Mouse (Mus musculus) CH12.LX (cell line): Measurements from ENCODE around the gene Aspscr1. TPM values are rescaled to one million over a fixed set of nuclear protein-coding genes. Genes with fewer than 3 reads are reported as not detected.

Experiments used
- DNase-seq: peaks from one replicate; pipeline ENCODE4 v3.0.0-alpha.2; 2013; ENCODE audit errors: extremely low read depth
- H3K27ac ChIP-seq: 2 replicates; pipeline ENCODE4 v1.5.1; 2012; ENCODE audit warnings: low read depth, mild to moderate bottlenecking, control low read depth, moderate library complexity; ENCODE audit not compliant: insufficient read depth
- H3K27me3 ChIP-seq: replicated peaks from 2 replicates; pipeline ENCODE3; 2012; ENCODE audit warnings: inconsistent platforms
- H3K36me3 ChIP-seq, 2 experiments: replicated peaks in 1 of 2; 2 replicates each; pipeline versions ENCODE3 to v1.6.1; 2012; ENCODE audit warnings: inconsistent platforms in 1 of 2, low read length in 1 of 2, mild to moderate bottlenecking in 1 of 2, mixed read lengths in 1 of 2, moderate library complexity in 1 of 2; ENCODE audit not compliant: control insufficient read depth in 1 of 2, insufficient read depth in 1 of 2
- H3K4me1 ChIP-seq, 2 experiments: 2 replicates each; pipeline ENCODE4 v1.6.1; 2012; ENCODE audit warnings: inconsistent platforms in 1 of 2, moderate library complexity in 1 of 2; ENCODE audit not compliant: insufficient read depth in 2 of 2, control insufficient read depth in 1 of 2
- H3K4me2 ChIP-seq: 2 replicates; pipeline ENCODE4 v1.6.1; 2012; ENCODE audit warnings: low read depth, mild to moderate bottlenecking, control low read depth; ENCODE audit not compliant: poor library complexity, insufficient read depth, severe bottlenecking
- H3K4me3 ChIP-seq, 3 experiments: fragments of 150-350 bp in 1 of 3; sonication (generic) in 1 of 3; replicated peaks in 1 of 3; 2 replicates each; pipeline versions ENCODE3 to v1.5.1; 2011 to 2012; ENCODE audit warnings: low read depth in 2 of 3, low read length in 2 of 3, mild to moderate bottlenecking in 2 of 3, moderate library complexity in 2 of 3, control low read depth in 1 of 3, improper control_type of control experiment in 1 of 3, inconsistent platforms in 1 of 3, mixed read lengths in 1 of 3; ENCODE audit not compliant: poor library complexity in 1 of 3
- H3K79me2 ChIP-seq: replicated peaks from 2 replicates; pipeline ENCODE4 v1.6.1; 2012; ENCODE audit warnings: mild to moderate bottlenecking, moderate library complexity; ENCODE audit not compliant: control insufficient read depth, poor library complexity, insufficient read depth, severe bottlenecking; ENCODE audit errors: extremely low read depth
- H3K9ac ChIP-seq: 2 replicates; pipeline ENCODE4 v1.6.1; 2012; ENCODE audit warnings: low read depth, mild to moderate bottlenecking, control low read depth, moderate library complexity; ENCODE audit not compliant: insufficient read depth
- H3K9me3 ChIP-seq: replicated peaks from 2 replicates; pipeline ENCODE3; 2012; ENCODE audit warnings: low read length, inconsistent platforms, mixed read lengths
- BHLHE40 ChIP-seq: IDR thresholded peaks from 2 replicates; pipeline ENCODE4 v1.6.1; 2011; ENCODE audit warnings: mild to moderate bottlenecking, low read depth, low read length, improper control_type of control experiment
- CHD2 ChIP-seq: IDR thresholded peaks from 2 replicates; pipeline ENCODE4 v1.6.1; 2011; ENCODE audit warnings: low read length, improper control_type of control experiment
- CTCF ChIP-seq, 2 experiments: IDR thresholded peaks in 1 of 2; conservative IDR thresholded peaks in 1 of 2; 2 replicates each; pipeline ENCODE4 v1.5.1; 2011 to 2012; ENCODE audit warnings: low read depth in 2 of 2, low read length in 2 of 2, improper control_type of control experiment in 1 of 2, inconsistent platforms in 1 of 2, mild to moderate bottlenecking in 1 of 2, moderate library complexity in 1 of 2
- E2F4 ChIP-seq: IDR thresholded peaks from 2 replicates; pipeline ENCODE4 v1.6.1; 2011; ENCODE audit warnings: low read depth, low read length, improper control_type of control experiment; ENCODE audit not compliant: insufficient replicate concordance
- ELF1 ChIP-seq: IDR thresholded peaks from 2 replicates; pipeline ENCODE4 v1.6.1; 2014; ENCODE audit warnings: low read depth, mild to moderate bottlenecking, inconsistent platforms, low read length, improper control_type of control experiment
- EP300 ChIP-seq: IDR thresholded peaks from 2 replicates; pipeline ENCODE4 v1.6.1; 2011; ENCODE audit warnings: low read length, improper control_type of control experiment
- ETS1 ChIP-seq: conservative IDR thresholded peaks from 2 replicates; pipeline ENCODE4 v1.6.1; 2012; ENCODE audit warnings: low read depth, mild to moderate bottlenecking, inconsistent platforms, low read length, improper control_type of control experiment, moderate library complexity
- HCFC1 ChIP-seq: IDR thresholded peaks from 2 replicates; pipeline ENCODE4 v1.6.1; 2012; ENCODE audit warnings: low read depth, mild to moderate bottlenecking, inconsistent platforms, low read length, improper control_type of control experiment
- MAX ChIP-seq: IDR thresholded peaks from 2 replicates; pipeline ENCODE4 v1.6.1; 2011; ENCODE audit warnings: low read length, improper control_type of control experiment
- MAZ ChIP-seq: IDR thresholded peaks from 2 replicates; pipeline ENCODE4 v1.6.1; 2012; ENCODE audit warnings: low read depth, mild to moderate bottlenecking, inconsistent platforms, low read length, improper control_type of control experiment, moderate library complexity
- MEF2A ChIP-seq: IDR thresholded peaks from 2 replicates; pipeline ENCODE4 v1.6.1; 2014; ENCODE audit warnings: low read depth, mild to moderate bottlenecking, inconsistent platforms, low read length, improper control_type of control experiment, borderline replicate concordance
- MXI1 ChIP-seq: IDR thresholded peaks from 2 replicates; pipeline ENCODE4 v1.6.1; 2011; ENCODE audit warnings: mild to moderate bottlenecking, low read depth, low read length, improper control_type of control experiment
- MYC ChIP-seq: IDR thresholded peaks from 2 replicates; pipeline ENCODE4 v1.6.1; 2011; ENCODE audit warnings: low read depth, mild to moderate bottlenecking, improper control_type of control experiment, low read length
- NELFE ChIP-seq: IDR thresholded peaks from 2 replicates; pipeline ENCODE4 v1.6.1; 2011; ENCODE audit warnings: low read depth, low read length, improper control_type of control experiment
- NRF1 ChIP-seq: IDR thresholded peaks from 2 replicates; pipeline ENCODE4 v1.6.1; 2014; ENCODE audit warnings: low read depth, mild to moderate bottlenecking, inconsistent platforms, low read length, improper control_type of control experiment, moderate library complexity
- POLR2A ChIP-seq: IDR thresholded peaks from 2 replicates; pipeline ENCODE4 v1.6.1; 2011; ENCODE audit warnings: low read depth, mild to moderate bottlenecking, improper control_type of control experiment, low read length
- POLR2AphosphoS2 ChIP-seq: IDR thresholded peaks from 2 replicates; pipeline ENCODE4 v1.6.1; 2011; ENCODE audit warnings: low read depth, low read length, improper control_type of control experiment
- RCOR1 ChIP-seq: conservative IDR thresholded peaks from 2 replicates; pipeline ENCODE4 v1.6.1; 2012; ENCODE audit warnings: low read depth, mild to moderate bottlenecking, inconsistent platforms, low read length, improper control_type of control experiment
- SIN3A ChIP-seq: IDR thresholded peaks from 2 replicates; pipeline ENCODE4 v1.6.1; 2012; ENCODE audit warnings: low read length, improper control_type of control experiment, inconsistent platforms
- SMC3 ChIP-seq: IDR thresholded peaks from 2 replicates; pipeline ENCODE4 v1.6.1; 2011; ENCODE audit warnings: low read depth, low read length, improper control_type of control experiment
- TBP ChIP-seq: conservative IDR thresholded peaks from 2 replicates; pipeline ENCODE4 v1.6.1; 2011; ENCODE audit warnings: low read depth, low read length, improper control_type of control experiment
- TCF12 ChIP-seq: IDR thresholded peaks from 2 replicates; pipeline ENCODE4 v1.6.1; 2014; ENCODE audit warnings: low read depth, mild to moderate bottlenecking, inconsistent platforms, low read length, improper control_type of control experiment
- USF1 ChIP-seq: IDR thresholded peaks from 2 replicates; pipeline ENCODE4 v1.6.1; 2014; ENCODE audit warnings: low read depth, mild to moderate bottlenecking, inconsistent platforms, low read length, improper control_type of control experiment
- USF2 ChIP-seq: conservative IDR thresholded peaks from 2 replicates; pipeline ENCODE4 v1.6.1; 2011; ENCODE audit warnings: low read depth, low read length, improper control_type of control experiment
- ZC3H11A ChIP-seq: IDR thresholded peaks from 2 replicates; pipeline ENCODE4 v1.6.1; 2012; ENCODE audit warnings: low read depth, mild to moderate bottlenecking, inconsistent platforms, low read length, improper control_type of control experiment
- ZKSCAN1 ChIP-seq: IDR thresholded peaks from 2 replicates; pipeline ENCODE4 v1.6.1; 2012; ENCODE audit warnings: low read depth, inconsistent platforms, low read length, improper control_type of control experiment, borderline replicate concordance
- ZNF384 ChIP-seq: IDR thresholded peaks from 2 replicates; pipeline ENCODE4 v1.6.1; 2012; ENCODE audit warnings: low read depth, low read length, improper control_type of control experiment, inconsistent platforms
- dilution Hi-C: fragments of 300-500 bp; cut with MboI; formaldehyde crosslinking; loops from 2 replicates; pipeline ENCODE4 v1.14.3; 2020; ENCODE audit warnings: low sequenced_read_pairs; ENCODE audit not compliant: extremely low pct_unique_long_range_greater_than_20kb, extremely low pct_ligation_motif_present
- in situ Hi-C: fragments of 300-500 bp; cut with MboI; formaldehyde crosslinking; loops from 3 replicates; pipeline ENCODE4 v1.14.3; 2019; ENCODE audit warnings: low sequenced_read_pairs, low pct_ligation_motif_present, low pct_unique_long_range_greater_than_20kb, mixed read lengths
- polyA plus RNA-seq: library from polyadenylated mRNA; unstranded; fragments of >175 nt; gene quantifications from 2 replicates; pipeline ENCODE4 v1.2.1, GENCODE M21; 2012; ENCODE audit warnings: low read depth; ENCODE audit not compliant: insufficient read length
- total RNA-seq, 2 experiments: library from RNA; depleted of rRNA; stranded (reverse); fragments of 300-350 nt in 1 of 2; fragments of >200 nt in 1 of 2; gene quantifications; 2 replicates each; pipeline ENCODE4 v1.2.3; 2012 to 2014

The Aspscr1 gene
- total and polyA plus RNA-seq, 3 experiments, result 27.3 to 69.9 (median 34.1) TPM

DNA sequence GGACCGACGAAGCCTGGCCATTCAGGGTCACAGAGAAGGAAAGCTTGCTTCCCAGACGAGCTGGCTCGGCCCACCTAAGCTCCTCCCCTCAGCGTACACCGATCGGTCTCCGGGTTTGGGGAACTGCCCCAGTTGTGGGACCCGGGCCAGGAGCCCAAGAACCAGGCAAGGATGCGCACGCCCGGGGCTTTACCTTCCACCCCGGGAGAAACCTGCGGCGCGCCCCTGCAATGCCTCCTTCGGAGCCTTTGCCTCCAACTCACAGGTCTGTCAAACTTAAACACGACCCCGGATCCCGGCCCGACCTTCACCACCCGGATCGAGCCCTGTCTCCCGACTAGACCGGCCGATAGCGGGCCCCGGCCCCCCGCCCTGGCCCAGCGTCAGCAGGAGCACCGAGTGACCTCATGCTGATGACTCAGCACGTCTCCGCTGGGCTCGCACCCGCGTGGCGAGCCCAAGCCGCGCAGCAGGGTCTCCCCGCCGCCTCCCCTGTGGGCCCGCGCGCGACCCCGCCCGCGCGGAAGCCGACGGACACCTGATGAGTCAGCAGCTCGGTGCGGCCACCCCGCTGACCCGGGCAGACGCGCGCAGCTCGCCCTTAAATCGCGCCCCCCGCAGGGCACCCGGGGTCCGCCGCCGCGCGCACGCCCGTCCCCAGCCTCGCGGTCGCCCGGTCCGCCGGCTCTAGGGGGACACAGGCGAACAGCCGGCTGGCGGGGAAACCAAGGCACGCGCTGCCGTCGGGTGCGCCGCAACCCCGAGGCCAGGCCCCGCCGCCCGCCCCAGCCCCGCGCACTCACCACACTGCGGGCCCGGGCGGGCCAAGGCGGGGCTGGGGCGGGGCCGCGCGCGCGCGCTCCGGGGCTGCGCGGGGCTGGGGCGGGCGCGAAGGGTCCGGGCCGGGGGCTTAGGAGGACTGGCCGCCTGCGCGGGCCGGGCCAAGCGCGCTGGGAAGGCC, 39.9 kb upstream of the Aspscr1 start (continued):
- TF ChIP-seq RCOR1 (no peak), ETS1 (peak; percentile 50; the same call in 1 of the 2 replicates), MXI1 (peak; percentile 78), MYC (peak; percentile 51; the same call in 1 of the 2 replicates), POLR2AphosphoS2 (no peak), MAX (peak; percentile 56; the same call in 1 of the 2 replicates), NRF1 (peak; percentile 51; the same call in 1 of the 2 replicates)

DNA sequence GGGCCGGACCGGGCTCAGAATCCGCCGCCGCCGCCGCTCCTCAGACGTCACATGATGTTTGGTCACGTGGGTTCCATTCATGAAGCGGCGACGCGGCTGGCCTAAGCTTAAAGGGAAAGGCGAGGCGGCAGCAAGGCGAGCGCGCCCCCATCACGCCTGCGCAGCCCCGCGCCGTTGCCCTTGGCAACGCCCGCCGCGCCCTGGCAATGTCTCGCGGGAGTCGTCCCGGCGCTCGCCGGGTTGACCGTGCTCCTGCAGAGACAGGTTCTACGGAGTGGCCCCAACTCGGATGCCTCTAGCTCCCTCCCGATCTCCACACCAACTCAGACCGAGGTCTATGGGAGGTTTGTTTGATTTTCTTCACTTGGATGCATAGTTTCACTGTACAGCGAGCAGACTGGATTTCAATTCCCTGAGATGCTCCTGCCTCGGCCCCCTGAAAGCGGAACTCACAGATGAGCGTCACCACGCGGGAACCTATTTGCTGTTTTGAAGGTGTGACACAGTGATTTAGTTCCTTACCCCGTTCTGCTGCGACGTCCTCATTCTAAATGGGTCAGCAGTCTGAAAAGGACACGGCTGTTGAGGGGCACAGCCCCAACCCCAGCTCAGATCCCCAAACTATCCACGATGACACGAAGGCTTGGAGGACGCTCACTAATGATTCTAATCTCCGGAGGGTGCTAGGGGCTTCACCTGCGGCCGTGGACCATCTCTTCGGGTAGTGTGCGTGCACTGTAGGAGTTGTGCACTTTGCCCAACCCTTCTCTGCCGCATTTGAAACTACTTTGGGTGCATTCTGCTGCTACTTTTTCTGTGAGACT, 39.0 kb upstream of the Aspscr1 start, which contains the start of gene Mafg:
Gene Mafg (minus strand): TSS at position 81 of the 824 bp plus-strand sequence.
- Histone ChIP-seq H3K9ac (peak within 1 kb of the TSS; percentile 96), H3K9me3 (no peaks in the 10 kb centered on the region), H3K79me2 (peaks cover 36% of the 10 kb centered on the region), H3K4me1 (peaks cover 19 to 41% of the 10 kb centered on the region in 2 experiments), H3K4me3 (peak within 1 kb of the TSS; percentile 74 to 93 (median 83)), H3K36me3 (peaks cover 9 to 25% of the 10 kb centered on the region in 2 experiments), H3K27me3 (no peaks in the 10 kb centered on the region), H3K4me2 (peak within 1 kb of the TSS; percentile 87), H3K27ac (peak within 1 kb of the TSS; percentile 71)
- in situ Hi-C loops, result no loop called here
- DNase-seq, result peak; percentile 98
- peak; percentile 99 for TF ChIP-seq MXI1
- TF ChIP-seq POLR2AphosphoS2, result no peak
- TF ChIP-seq TBP, result peak; percentile 69; the same call in 1 of the 2 replicates
- peak; percentile 81; the same call in 1 of the 2 replicates for TF ChIP-seq SIN3A
- 0 out of 2 replicates have a peak, but pooled peaks have one; percentile 18 for TF ChIP-seq MEF2A
- TF ChIP-seq USF1, result peak; percentile 97
- peak; percentile 90 for TF ChIP-seq POLR2A
- no peak for TF ChIP-seq ZNF384
- TF ChIP-seq E2F4, result peak; percentile 58; the same call in 1 of the 2 replicates
- TF ChIP-seq SMC3, result peak; percentile 16; the same call in 1 of the 2 replicates
- no peak for TF ChIP-seq ZC3H11A
- TF ChIP-seq NELFE, result peak; percentile 74
- TF ChIP-seq ELF1, result peak; percentile 16
- 0 out of 2 replicates have a peak, but pooled peaks have one; percentile 27 for TF ChIP-seq RCOR1
- TF ChIP-seq USF2, result peak; percentile 93
- TF ChIP-seq EP300, result no peak
- peak; percentile 98 for TF ChIP-seq CHD2
- TF ChIP-seq CTCF (conservative IDR thresholded peaks at IDR 0.05 in 1 of 2, IDR thresholded peaks at IDR 0.05 in 1 of 2; ENCODE audit: low read depth in 2 of 2, low read length in 2 of 2), result no peak
- TF ChIP-seq BHLHE40, result peak; percentile 85
- TF ChIP-seq MYC, result peak; percentile 80
- TF ChIP-seq MAZ, result no peak
- peak; percentile 95 for TF ChIP-seq MAX
- peak; percentile 55 for TF ChIP-seq TCF12
- TF ChIP-seq NRF1, result peak; percentile 96
- no peak for TF ChIP-seq ZKSCAN1
- TF ChIP-seq HCFC1, result peak; percentile 67
- dilution Hi-C loops, result no loop called here
